Mouse (Mus musculus): ENCODE measurements at regions not wholly inside any gene's neighbourhood (a gene's known extent, or its start where the extent isn't known, plus 50 kb on each side); places are given as distances from the start of the nearest gene placed in this dataset.
"Not testable (repeated sequence)": the region's sequence is repeated elsewhere in the genome, so short reads cannot be mapped to it uniquely, and the experiment has no call there.

DNA sequence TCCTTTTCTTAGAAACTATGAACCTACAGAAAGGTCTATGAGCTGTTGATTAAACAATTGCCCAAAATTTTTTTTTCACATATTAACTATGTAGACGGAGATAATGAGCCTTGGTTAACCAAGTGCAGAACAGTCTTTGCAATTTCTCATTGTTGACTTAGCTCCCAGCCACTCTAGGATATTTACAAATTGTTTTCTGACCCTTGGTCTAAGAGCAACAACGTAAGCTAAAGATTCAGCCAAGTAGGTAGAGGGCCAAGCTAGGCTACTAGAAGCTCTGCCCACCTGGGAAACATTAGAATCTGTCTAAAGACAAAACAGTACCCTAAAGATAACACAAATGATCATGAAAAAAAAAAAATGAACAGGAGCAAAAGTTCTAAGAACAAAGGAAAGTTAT, 67.5 kb upstream of the Map9 start:
- H3K27ac ChIP-seq (ENCODE audit: low read length) = no peak overlapping the region
- no peak overlapping the region for H3K9ac ChIP-seq (ENCODE audit: low read depth, low read length)
- no peaks in the 10 kb centered on the region for H3K27me3 ChIP-seq (ENCODE audit: control insufficient read depth, insufficient read depth, low read depth, low read length)
- H3K36me3 ChIP-seq (ENCODE audit: control insufficient read depth, insufficient read depth, low read length) = no peaks in the 10 kb centered on the region
- ATAC-seq = no peak
- WGBS = 85% methylated on average over 2 of the region's 2 CpGs
- H3K4me1 ChIP-seq (ENCODE audit: control insufficient read depth, insufficient read depth, low read length) = no peaks in the 10 kb centered on the region
- no peak overlapping the region for H3K4me3 ChIP-seq (ENCODE audit: low read depth, low read length)
- H3K9me3 ChIP-seq (replicated peaks; ENCODE audit: control insufficient read depth, low read length, poor library complexity, severe bottlenecking) = no peaks in the 10 kb centered on the region
- H3K4me2 ChIP-seq (ENCODE audit: low read length) = no peak overlapping the region

DNA sequence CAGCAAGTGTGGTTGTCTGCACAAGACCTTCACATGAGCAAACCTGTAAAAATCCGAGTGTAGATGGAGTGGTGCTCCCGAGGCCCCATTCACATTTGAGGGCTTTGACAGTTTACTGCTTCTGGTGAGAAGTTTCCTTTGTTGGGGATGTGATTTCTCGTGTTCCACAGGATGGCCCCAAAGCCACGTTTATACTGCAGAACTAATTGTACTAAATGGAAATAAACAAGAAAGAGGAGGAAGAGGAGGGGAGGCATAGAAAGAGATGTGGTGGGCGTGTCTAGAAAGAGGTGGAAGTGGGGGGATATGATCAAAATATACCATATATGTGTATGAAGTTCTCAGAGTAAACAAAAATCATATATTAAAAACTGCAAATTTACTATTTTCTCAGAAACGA, 68.8 kb upstream of the Map9 start:
- 84% methylated on average over 6 of the region's 6 CpGs for WGBS
- no peaks in the 10 kb centered on the region for H3K27me3 ChIP-seq (ENCODE audit: control insufficient read depth, insufficient read depth, low read depth, low read length)
- no peak overlapping the region for H3K4me3 ChIP-seq (ENCODE audit: low read depth, low read length)
- no peak for ATAC-seq
- no peak overlapping the region for H3K9ac ChIP-seq (ENCODE audit: low read depth, low read length)
- H3K27ac ChIP-seq (ENCODE audit: low read length) = no peak overlapping the region
- no peaks in the 10 kb centered on the region for H3K36me3 ChIP-seq (ENCODE audit: control insufficient read depth, insufficient read depth, low read length)
- H3K4me2 ChIP-seq (ENCODE audit: low read length) = no peak overlapping the region
- no peaks in the 10 kb centered on the region for H3K4me1 ChIP-seq (ENCODE audit: control insufficient read depth, insufficient read depth, low read length)
- H3K9me3 ChIP-seq (replicated peaks; ENCODE audit: control insufficient read depth, low read length, poor library complexity, severe bottlenecking) = no peaks in the 10 kb centered on the region

DNA sequence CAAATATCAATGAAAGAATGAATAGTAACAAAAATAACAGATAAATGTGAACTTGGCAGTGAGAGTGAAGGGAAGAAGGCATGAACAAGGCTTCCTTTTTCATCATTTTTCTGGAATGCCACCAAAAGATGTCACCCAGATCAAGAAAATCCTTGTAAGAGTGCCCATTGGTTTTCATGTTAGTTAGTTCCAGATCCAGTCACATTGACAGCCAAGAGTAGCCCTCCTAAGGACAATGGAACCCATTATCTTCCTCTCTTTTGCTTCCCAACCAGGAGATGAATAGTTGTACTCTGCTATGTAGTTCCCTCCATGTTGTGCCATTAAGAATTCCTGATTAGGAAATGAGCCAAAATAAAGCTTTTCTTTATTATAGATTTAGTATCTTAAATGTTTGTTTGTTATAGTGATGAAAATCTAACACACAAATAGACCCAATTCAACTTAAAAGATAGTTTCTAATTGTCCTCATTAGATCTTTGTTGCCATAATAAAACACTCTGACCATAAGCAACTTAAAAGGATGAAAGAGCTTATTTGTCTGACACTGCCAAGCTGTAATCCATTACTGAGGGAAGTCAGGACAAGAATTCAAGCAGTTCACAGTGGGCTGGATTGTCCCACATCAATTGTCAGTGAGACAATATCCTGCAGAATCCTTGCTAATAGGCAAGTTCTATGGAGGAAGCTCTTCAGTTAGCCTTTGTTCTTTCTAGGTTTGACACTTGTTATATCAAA, 80.7 kb upstream of the Map9 start:
- H3K36me3 ChIP-seq (ENCODE audit: control insufficient read depth, insufficient read depth, low read length) = no peaks in the 10 kb centered on the region
- no peak overlapping the region for H3K27ac ChIP-seq (ENCODE audit: low read length)
- no peak overlapping the region for H3K4me2 ChIP-seq (ENCODE audit: low read length)
- H3K4me3 ChIP-seq (ENCODE audit: low read depth, low read length) = no peak overlapping the region
- no peak for ATAC-seq
- H3K27me3 ChIP-seq (ENCODE audit: control insufficient read depth, insufficient read depth, low read depth, low read length) = no peaks in the 10 kb centered on the region
- H3K9ac ChIP-seq (ENCODE audit: low read depth, low read length) = no peak overlapping the region
- no peaks in the 10 kb centered on the region for H3K9me3 ChIP-seq (replicated peaks; ENCODE audit: control insufficient read depth, low read length, poor library complexity, severe bottlenecking)
- H3K4me1 ChIP-seq (ENCODE audit: control insufficient read depth, insufficient read depth, low read length) = peaks cover 14% of the 10 kb centered on the region

GRCm38 (mm10) chr3:82275822-82276203, 82.0 kb upstream of the Map9 start:
- no peak; the same call in 1 of the 2 replicates for ATAC-seq
- H3K9ac ChIP-seq (ENCODE audit: low read depth, low read length) = no peak overlapping the region
- 68% methylated on average over 4 of the region's 4 CpGs for WGBS

GRCm38 (mm10) chr3:82274945-82275821, 82.7 kb upstream of the Map9 start:
- Histone ChIP-seq H3K4me3 (ENCODE audit: low read depth, low read length) (no peak overlapping the region), H3K9me3 (replicated peaks; ENCODE audit: control insufficient read depth, low read length, poor library complexity, severe bottlenecking) (no peaks in the 10 kb centered on the region), H3K9ac (ENCODE audit: low read depth, low read length) (no peak overlapping the region), H3K27me3 (ENCODE audit: control insufficient read depth, insufficient read depth, low read depth, low read length) (no peaks in the 10 kb centered on the region), H3K36me3 (ENCODE audit: control insufficient read depth, insufficient read depth, low read length) (no peaks in the 10 kb centered on the region), H3K4me1 (ENCODE audit: control insufficient read depth, insufficient read depth, low read length) (peaks cover 14% of the 10 kb centered on the region), H3K4me2 (ENCODE audit: low read length) (no peak overlapping the region), H3K27ac (ENCODE audit: low read length) (peak overlapping the region; percentile 56)
- ATAC-seq = peak; percentile 76
- WGBS = 44% methylated on average over 7 of the region's 7 CpGs

More at GRCm38 (mm10) chr3:82275822-82276203, 82.0 kb upstream of the Map9 start:
- Histone ChIP-seq H3K36me3 (ENCODE audit: control insufficient read depth, insufficient read depth, low read length) (no peaks in the 10 kb centered on the region), H3K4me3 (ENCODE audit: low read depth, low read length) (no peak overlapping the region), H3K27me3 (ENCODE audit: control insufficient read depth, insufficient read depth, low read depth, low read length) (no peaks in the 10 kb centered on the region), H3K9me3 (replicated peaks; ENCODE audit: control insufficient read depth, low read length, poor library complexity, severe bottlenecking) (no peaks in the 10 kb centered on the region), H3K27ac (ENCODE audit: low read length) (0 out of 2 replicates have a peak overlapping the region, but pooled peaks have one; percentile 1), H3K4me1 (ENCODE audit: control insufficient read depth, insufficient read depth, low read length) (peaks cover 14% of the 10 kb centered on the region), H3K4me2 (ENCODE audit: low read length) (no peak overlapping the region)

GRCm38 (mm10) chr3:82274196-82274937, 83.5 kb upstream of the Map9 start:
- Histone ChIP-seq H3K27me3 (ENCODE audit: control insufficient read depth, insufficient read depth, low read depth, low read length) (no peaks in the 10 kb centered on the region), H3K36me3 (ENCODE audit: control insufficient read depth, insufficient read depth, low read length) (no peaks in the 10 kb centered on the region), H3K4me3 (ENCODE audit: low read depth, low read length) (no peak overlapping the region), H3K9me3 (replicated peaks; ENCODE audit: control insufficient read depth, low read length, poor library complexity, severe bottlenecking) (no peaks in the 10 kb centered on the region), H3K4me2 (ENCODE audit: low read length) (no peak overlapping the region), H3K4me1 (ENCODE audit: control insufficient read depth, insufficient read depth, low read length) (peaks cover 14% of the 10 kb centered on the region), H3K27ac (ENCODE audit: low read length) (peak overlapping the region; percentile 55), H3K9ac (ENCODE audit: low read depth, low read length) (no peak overlapping the region)
- WGBS = 44% methylated on average over 6 of the region's 6 CpGs
- peak; percentile 86 for ATAC-seq

GRCm38 (mm10) chr3:82273511-82273910, 84.3 kb upstream of the Map9 start:
- H3K4me1 ChIP-seq (ENCODE audit: control insufficient read depth, insufficient read depth, low read length) = peaks cover 14% of the 10 kb centered on the region
- WGBS = 90% methylated on average over 2 of the region's 2 CpGs
- ATAC-seq = not testable (repeated sequence)

GRCm38 (mm10) chr3:82271965-82272364, 85.9 kb upstream of the Map9 start:
- ATAC-seq = no peak
- Histone ChIP-seq H3K36me3 (ENCODE audit: control insufficient read depth, insufficient read depth, low read length) (no peaks in the 10 kb centered on the region), H3K9ac (ENCODE audit: low read depth, low read length) (no peak overlapping the region), H3K4me1 (ENCODE audit: control insufficient read depth, insufficient read depth, low read length) (peaks cover 14% of the 10 kb centered on the region), H3K27me3 (ENCODE audit: control insufficient read depth, insufficient read depth, low read depth, low read length) (no peaks in the 10 kb centered on the region), H3K9me3 (replicated peaks; ENCODE audit: control insufficient read depth, low read length, poor library complexity, severe bottlenecking) (no peaks in the 10 kb centered on the region; the same call in 1 of the 2 replicates), H3K4me2 (ENCODE audit: low read length) (no peak overlapping the region), H3K4me3 (ENCODE audit: low read depth, low read length) (no peak overlapping the region), H3K27ac (ENCODE audit: low read length) (no peak overlapping the region)
- WGBS = 89% methylated on average over 1 of the region's 1 CpGs

More at GRCm38 (mm10) chr3:82273511-82273910, 84.3 kb upstream of the Map9 start:
- H3K4me3 ChIP-seq (ENCODE audit: low read depth, low read length); H3K9ac ChIP-seq (ENCODE audit: low read depth, low read length); H3K36me3 ChIP-seq (ENCODE audit: control insufficient read depth, insufficient read depth, low read length); H3K27ac ChIP-seq (ENCODE audit: low read length); H3K9me3 ChIP-seq (replicated peaks; ENCODE audit: control insufficient read depth, low read length, poor library complexity, severe bottlenecking); H3K4me2 ChIP-seq (ENCODE audit: low read length); H3K27me3 ChIP-seq (ENCODE audit: control insufficient read depth, insufficient read depth, low read depth, low read length): not testable (repeated sequence)

All from midbrain, embryonic 16.5 days (tissue).